Mouse (Mus musculus) brain, adult 2 months (tissue): ENCODE data around the gene Pnck.

Experiments used
- DNase-seq: peaks from one replicate; pipeline ENCODE4 v3.0.0; 2011; ENCODE audit warnings: low read depth, low spot score

Gene Pnck

GRCm38 (mm10) chrX:73639901-73640469, 19.9 kb downstream of the Pnck start:
- peak; percentile 40 for DNase-seq

DNA sequence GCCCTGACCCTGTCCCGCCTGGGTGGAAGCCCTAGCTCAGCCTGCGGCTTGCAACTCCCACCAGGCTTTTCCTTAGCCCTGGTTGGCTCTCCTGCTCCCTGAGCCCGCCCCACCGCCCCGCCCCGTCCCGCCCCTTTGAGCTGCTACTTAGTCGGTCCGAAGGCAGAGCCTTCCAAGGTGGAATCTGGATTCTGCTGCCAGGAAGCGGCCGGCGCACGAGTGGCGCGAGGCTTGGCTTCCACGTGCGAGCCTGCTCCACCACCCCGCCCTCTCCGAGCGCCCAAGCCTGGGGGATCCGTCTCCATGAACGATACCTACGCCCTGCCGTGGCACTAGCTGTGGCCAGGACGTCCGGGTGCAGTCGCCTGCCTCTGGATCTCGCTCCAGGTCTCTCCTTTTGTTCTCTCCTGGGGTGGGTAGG, 20.7 kb downstream of the Pnck start, which contains the start of gene Dusp9:
Dusp9 (plus strand) TSS at position 165 of the 421 bp plus-strand sequence.
- peak; percentile 37 for DNase-seq

- DNase-seq: no peak
Measured at GRCm38 (mm10) chrX:73637415-73637814, 22.5 kb downstream of the Pnck start.

GRCm38 (mm10) chrX:73635425-73635824, 24.5 kb downstream of the Pnck start:
- DNase-seq: no peak

DNA sequence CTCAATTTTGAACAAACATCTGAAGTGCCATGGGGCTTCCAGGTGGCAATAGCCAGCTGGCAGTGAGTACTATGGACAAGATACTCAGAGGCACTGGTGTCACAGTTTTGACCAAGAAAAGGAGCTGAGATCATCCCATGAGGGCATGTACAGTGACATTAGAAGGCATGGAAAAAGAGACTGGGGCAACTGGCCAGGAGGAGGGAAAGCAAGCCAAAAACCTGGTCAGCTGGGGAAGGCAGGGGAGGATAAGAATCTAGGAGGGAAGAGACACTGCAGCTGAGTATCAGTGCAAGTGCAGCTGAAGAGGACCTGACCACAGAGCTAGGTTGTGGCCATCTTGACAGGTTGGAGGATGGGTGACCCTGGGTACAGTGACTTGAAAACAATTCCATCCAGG, 32.9 kb downstream of the Pnck start:
- DNase-seq: no peak

- DNase-seq: no peak
Measured at GRCm38 (mm10) chrX:73619890-73620289, 40.0 kb downstream of the Pnck start.

- DNase-seq: no peak
Measured at GRCm38 (mm10) chrX:73619401-73619800, 40.5 kb downstream of the Pnck start.

GRCm38 (mm10) chrX:73615876-73616275, 44.0 kb downstream of the Pnck start:
- DNase-seq: no peak

DNA sequence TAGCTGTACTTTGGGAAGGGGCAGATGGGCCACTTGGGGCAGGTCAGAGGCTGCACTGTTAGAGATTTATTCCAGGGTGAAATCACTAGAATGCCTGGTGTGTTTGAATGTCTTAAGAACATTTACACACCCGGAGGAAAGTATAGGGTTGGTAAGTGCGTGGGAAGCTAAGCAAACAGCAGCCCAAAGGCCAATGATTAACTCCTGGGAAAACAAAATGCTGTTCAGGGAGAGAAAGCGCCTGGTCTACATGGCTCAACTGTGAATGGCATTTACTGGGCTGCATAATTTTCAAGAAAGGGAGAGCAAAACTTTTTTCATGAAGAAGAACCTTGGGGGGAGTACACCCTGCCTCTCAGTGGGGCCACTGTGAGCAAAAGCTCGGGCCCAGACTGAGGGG, 46.3 kb downstream of the Pnck start:
- peak; percentile 37 for DNase-seq
